Mouse (Mus musculus) limb, embryonic 13.5 days (tissue): Measurements from ENCODE around the gene Fgfr3. TPM values are rescaled to one million over a fixed set of nuclear protein-coding genes. Genes with fewer than 3 reads are reported as not detected.

Experiments used
- ATAC-seq: fragments of 200-750 bp; cut with Nextera tagmentation; 2 replicates; pipeline ENCODE4 v1.8.0; 2017; ENCODE audit warnings: low read depth, moderate number of reproducible peaks, moderate TSS enrichment; ENCODE audit not compliant: low FRiP score
- H3K27ac ChIP-seq: fragments of 300-500 bp; sonication (generic); 2 replicates; pipeline ENCODE4 v1.5.1; 2015; ENCODE audit warnings: inconsistent platforms, mild to moderate bottlenecking, moderate library complexity
- H3K27me3 ChIP-seq: fragments of 300-500 bp; sonication (generic); 2 replicates; pipeline ENCODE4 v1.6.1; 2015; ENCODE audit warnings: mild to moderate bottlenecking, inconsistent platforms
- H3K36me3 ChIP-seq: fragments of 300-500 bp; sonication (generic); 2 replicates; pipeline ENCODE4 v1.6.1; 2015; ENCODE audit warnings: inconsistent platforms, mild to moderate bottlenecking, moderate library complexity
- H3K4me1 ChIP-seq: fragments of 300-500 bp; sonication (generic); 2 replicates; pipeline ENCODE4 v1.6.1; 2015; ENCODE audit warnings: inconsistent platforms
- H3K4me2 ChIP-seq: fragments of 300-500 bp; sonication (generic); replicated peaks from 2 replicates; pipeline ENCODE4 v1.6.1; 2015; ENCODE audit warnings: inconsistent platforms, mild to moderate bottlenecking, moderate library complexity
- H3K4me3 ChIP-seq: fragments of 300-500 bp; sonication (generic); 2 replicates; pipeline ENCODE4 v1.5.1; 2015; ENCODE audit warnings: moderate library complexity, mild to moderate bottlenecking, inconsistent platforms
- H3K9ac ChIP-seq: fragments of 300-500 bp; sonication (generic); 2 replicates; pipeline ENCODE4 v1.6.1; 2015; ENCODE audit warnings: mild to moderate bottlenecking, inconsistent platforms
- H3K9me3 ChIP-seq: fragments of 300-500 bp; sonication (generic); 2 replicates; pipeline ENCODE4 v1.6.1; 2016; ENCODE audit warnings: inconsistent platforms
- WGBS: fragments of 180-500 bp; shearing (Covaris S2); methylation state at CpG from one replicate; pipeline ENCODE4 v1.1.7; 2015; 5-methylcytosine and 5-hydroxymethylcytosine counted together
- polyA plus RNA-seq: library from polyadenylated mRNA; unstranded; fragments of >200 nt; fragmentation: Nextera tagmentation; extraction: Ambion mirVana; gene quantifications from 2 replicates; pipeline ENCODE4 v1.2.1, GENCODE M21; 2015

The Fgfr3 gene
- 39.1 and 40.7 TPM in 2 replicates for polyA plus RNA-seq

DNA sequence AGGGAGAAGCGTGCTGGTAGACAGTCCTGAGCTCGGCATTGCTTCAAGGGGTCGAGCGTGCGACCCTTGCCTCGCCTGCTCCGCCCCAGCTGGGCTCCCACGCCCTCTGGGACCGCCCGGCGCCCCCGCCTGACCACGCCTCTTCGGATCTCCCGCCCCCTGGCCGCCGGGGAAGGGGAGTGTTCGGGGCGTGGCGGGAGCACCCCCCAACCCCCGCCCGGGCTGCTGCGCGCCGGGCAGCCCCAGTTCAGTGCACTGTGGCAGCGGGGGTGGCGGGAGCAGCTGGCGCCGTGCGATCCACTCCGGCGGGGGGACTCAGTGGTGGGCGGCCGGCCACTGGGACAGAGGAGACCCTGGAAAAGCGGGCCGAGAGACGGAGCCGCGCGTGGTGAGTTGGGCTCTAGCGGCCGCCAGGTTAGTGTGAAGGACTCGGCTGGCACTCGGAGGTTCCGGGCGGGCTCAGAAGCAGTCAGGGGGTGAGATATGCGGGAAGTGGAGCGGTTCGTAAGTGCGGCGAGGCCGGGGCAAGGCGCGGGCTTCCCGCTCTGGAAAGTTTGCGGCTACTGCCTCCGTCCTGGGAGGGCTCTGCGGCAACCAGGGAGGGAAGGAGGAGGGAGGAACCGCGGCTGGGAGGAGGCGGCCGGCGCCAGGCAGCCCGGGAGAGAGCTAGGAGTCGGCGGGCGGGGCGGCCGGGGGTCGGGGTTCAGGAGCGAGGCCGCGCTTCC is at the start of gene Fgfr3:
Gene Fgfr3, plus strand, starts transcription at position 134 of the 725 bp plus-strand sequence.
- H3K4me1 ChIP-seq = peaks cover 46% of the 10 kb centered on the region
- peaks cover 51% of the 10 kb centered on the region for H3K27me3 ChIP-seq
- WGBS = under 1% methylated on average over 71 of the region's 73 CpGs
- peak within 1 kb of the TSS; percentile 81 for H3K4me3 ChIP-seq
- peak within 1 kb of the TSS; percentile 84 for H3K27ac ChIP-seq
- H3K36me3 ChIP-seq = no peaks in the 10 kb centered on the region
- H3K4me2 ChIP-seq = peak within 1 kb of the TSS; percentile 98
- peak; percentile 81 for ATAC-seq
- no peaks in the 10 kb centered on the region for H3K9me3 ChIP-seq
- peak within 1 kb of the TSS; percentile 90 for H3K9ac ChIP-seq

DNA sequence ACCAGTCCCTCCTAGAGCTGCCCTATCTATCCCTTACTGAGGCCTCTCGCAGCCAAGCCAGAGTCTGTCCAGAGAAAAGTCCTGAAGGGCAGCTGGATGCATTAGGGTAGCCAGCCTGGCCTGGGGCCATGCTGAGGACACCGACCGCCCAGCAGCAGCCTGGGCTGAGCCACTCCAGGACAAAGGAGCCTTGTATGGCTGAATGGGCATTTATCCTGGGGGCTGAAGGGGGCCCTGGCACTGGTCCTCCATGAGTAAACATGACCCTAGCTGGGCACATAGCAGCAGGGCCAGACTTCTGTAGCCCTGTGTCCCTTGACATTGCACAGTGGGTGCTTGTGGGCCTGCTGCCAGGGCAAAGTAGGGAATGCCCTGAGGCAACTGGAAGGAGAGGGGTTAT is 47.0 kb upstream of the Fgfr3 start:
- Histone ChIP-seq H3K9me3 (no peaks in the 10 kb centered on the region), H3K36me3 (peaks cover 41% of the 10 kb centered on the region)
- 80% methylated on average over 3 of the region's 3 CpGs for WGBS

DNA sequence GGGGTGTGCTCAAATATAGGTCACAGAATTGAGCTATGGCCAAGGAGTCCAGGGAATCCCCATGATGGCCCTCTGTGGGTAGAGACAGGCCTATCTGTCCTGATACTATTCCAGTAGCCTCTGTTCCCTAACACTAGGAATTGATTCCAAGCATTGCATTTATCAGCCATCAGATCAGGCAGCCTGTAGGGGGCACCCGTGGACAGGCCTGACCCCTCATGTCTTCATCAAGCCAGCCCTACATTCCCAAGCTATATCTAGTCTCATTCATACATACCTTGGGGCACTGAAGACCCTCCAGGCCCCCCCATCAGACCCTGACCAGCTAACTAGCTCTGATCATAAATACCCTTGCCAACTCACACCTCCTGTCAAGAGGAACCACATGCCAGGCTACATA is 45.5 kb upstream of the Fgfr3 start:
- Histone ChIP-seq H3K4me2 (no peak overlapping the region), H3K27ac (no peak overlapping the region), H3K27me3 (no peaks in the 10 kb centered on the region), H3K9ac (no peak overlapping the region), H3K4me3 (no peak overlapping the region), H3K9me3 (no peaks in the 10 kb centered on the region), H3K36me3 (peaks cover 26% of the 10 kb centered on the region), H3K4me1 (0 out of 2 replicates have a peak, but pooled peaks cover under 1% of the 10 kb centered on the region)
- 0% methylated on average over 1 of the region's 1 CpGs for WGBS
- no peak for ATAC-seq

More for the DNA sequence above, 47.0 kb upstream of the Fgfr3 start:
- H3K27me3 ChIP-seq = no peaks in the 10 kb centered on the region
- H3K4me3 ChIP-seq = no peak overlapping the region
- no peak overlapping the region for H3K4me2 ChIP-seq
- H3K4me1 ChIP-seq = no peaks in the 10 kb centered on the region
- peak overlapping the region; percentile 63; the same call in 1 of the 2 replicates for H3K27ac ChIP-seq
- H3K9ac ChIP-seq = peak overlapping the region; percentile 25; the same call in 1 of the 2 replicates
- 0 out of 2 replicates have a peak, but pooled peaks have one; percentile 32 for ATAC-seq

DNA sequence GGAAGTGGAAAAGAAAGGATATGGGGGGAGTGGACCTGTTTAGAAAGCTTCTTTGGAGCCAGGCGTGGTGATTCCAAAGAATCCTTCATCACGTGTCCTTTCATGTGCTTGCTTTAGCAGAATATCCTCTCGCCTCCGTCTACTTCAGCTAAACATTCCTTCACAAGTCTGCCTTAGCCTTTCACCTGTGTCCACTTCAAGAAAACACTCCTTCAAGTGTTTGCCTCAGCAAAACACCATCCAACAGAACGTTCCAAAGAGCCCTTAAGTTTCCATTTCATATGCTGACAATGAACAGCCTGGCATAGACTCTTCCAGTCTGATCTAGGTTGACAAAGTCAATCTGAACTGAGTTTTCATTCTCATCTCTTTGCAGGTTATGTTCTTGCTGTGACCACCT is 43.2 kb upstream of the Fgfr3 start:
- Histone ChIP-seq H3K27ac (no peak overlapping the region), H3K4me2 (no peak overlapping the region), H3K36me3 (peaks cover 4% of the 10 kb centered on the region; the same call in 1 of the 2 replicates), H3K27me3 (no peaks in the 10 kb centered on the region), H3K9ac (no peak overlapping the region), H3K4me1 (0 out of 2 replicates have a peak, but pooled peaks cover 10% of the 10 kb centered on the region), H3K4me3 (no peak overlapping the region), H3K9me3 (no peaks in the 10 kb centered on the region)
- ATAC-seq = no peak
- WGBS = 83% methylated on average over 5 of the region's 5 CpGs

DNA sequence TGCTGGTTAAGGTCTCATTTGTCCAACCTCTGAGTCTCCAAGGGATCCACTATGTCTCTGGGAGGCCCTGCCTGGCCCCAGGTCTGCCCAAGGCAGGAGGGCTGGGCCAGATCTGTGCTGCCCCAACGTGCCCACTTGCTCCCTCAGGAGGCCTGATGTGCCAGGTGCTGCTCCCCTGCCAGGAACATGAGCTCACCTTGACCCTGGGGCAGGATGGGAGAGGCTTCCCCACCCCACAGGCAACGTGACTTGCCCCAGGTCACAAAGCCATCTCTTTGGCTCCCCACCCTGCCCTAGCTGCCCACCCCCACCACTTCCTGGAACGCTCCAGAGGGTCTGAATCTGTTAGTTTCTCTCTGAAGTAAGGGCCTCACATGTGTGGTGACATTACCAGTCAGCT is 40.4 kb upstream of the Fgfr3 start:
- 56% methylated on average over 3 of the region's 3 CpGs for WGBS
- Histone ChIP-seq H3K27me3 (no peaks in the 10 kb centered on the region), H3K36me3 (no peaks in the 10 kb centered on the region), H3K4me2 (no peak overlapping the region), H3K9me3 (no peaks in the 10 kb centered on the region), H3K27ac (no peak overlapping the region), H3K4me1 (0 out of 2 replicates have a peak, but pooled peaks cover 10% of the 10 kb centered on the region), H3K4me3 (no peak overlapping the region), H3K9ac (peak overlapping the region; percentile 9; the same call in 1 of the 2 replicates)
- no peak for ATAC-seq

DNA sequence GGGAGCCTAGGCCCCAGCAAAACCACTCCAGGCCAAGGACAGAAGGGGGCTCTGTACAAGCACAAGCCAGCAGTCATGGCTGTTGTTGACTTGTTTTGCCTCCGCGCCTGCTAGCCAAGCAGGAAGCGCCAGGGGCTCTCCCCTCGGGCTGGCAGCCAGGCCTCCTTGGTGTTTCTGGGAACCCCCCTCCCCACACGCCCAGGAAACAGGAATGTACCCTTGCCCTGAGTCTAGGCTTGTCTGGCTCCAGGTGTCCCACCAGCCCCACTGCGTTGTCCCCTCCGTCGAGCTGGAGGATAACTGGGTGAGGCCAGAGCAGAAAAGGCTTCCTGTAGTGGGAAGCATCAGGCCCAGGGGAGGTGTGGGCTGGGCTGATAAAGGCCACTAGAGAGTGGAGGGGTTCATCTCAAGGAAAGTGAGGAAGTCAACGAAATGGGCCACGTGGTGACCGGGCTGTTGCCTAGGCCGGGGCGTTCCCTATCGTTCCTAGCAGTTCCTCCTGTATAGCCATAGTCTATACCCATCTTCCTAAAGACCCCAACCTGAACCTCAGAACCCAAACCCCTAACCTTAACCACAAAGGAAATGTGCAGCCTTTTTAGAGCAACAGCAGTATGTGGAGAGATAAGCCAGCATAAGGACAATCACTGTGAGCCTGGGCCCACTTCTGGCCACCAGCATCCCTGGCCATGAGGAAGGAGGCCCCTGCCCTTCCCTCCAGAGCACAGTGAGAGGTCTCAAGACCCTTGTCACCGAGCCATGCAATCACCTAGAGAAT is 39.7 kb upstream of the Fgfr3 start:
- no peak for ATAC-seq
- 83% methylated on average over 15 of the region's 15 CpGs for WGBS
- H3K4me1 ChIP-seq = 0 out of 2 replicates have a peak, but pooled peaks cover 10% of the 10 kb centered on the region
- no peak overlapping the region for H3K4me3 ChIP-seq
- H3K9ac ChIP-seq = peak overlapping the region; percentile 9; the same call in 1 of the 2 replicates
- H3K27me3 ChIP-seq = no peaks in the 10 kb centered on the region
- H3K9me3 ChIP-seq = no peaks in the 10 kb centered on the region
- H3K36me3 ChIP-seq = no peaks in the 10 kb centered on the region
- H3K27ac ChIP-seq = no peak overlapping the region
- H3K4me2 ChIP-seq = no peak overlapping the region

DNA sequence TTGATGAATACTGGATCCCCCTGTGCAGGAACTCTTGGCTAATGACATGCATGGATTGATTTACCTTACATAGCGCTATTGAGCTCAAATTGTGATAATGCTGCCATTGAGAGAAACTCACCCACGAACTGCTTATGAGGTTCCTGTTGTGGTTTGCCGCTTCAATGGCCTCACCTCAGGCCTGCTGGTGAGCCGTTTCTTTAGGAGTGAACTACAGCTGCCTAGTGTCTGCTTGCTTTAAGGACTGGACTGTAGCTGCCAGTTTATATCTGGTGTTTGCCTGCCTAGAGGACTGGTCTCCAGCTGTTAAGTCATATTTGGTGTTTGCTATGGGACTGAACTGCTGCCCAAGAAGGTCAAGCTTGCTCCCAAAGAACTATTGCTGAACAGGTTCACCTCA is 38.5 kb upstream of the Fgfr3 start:
- Histone ChIP-seq H3K4me2 (no peak overlapping the region), H3K4me3 (no peak overlapping the region), H3K27ac (no peak overlapping the region), H3K9me3 (no peaks in the 10 kb centered on the region), H3K4me1 (0 out of 2 replicates have a peak, but pooled peaks cover 10% of the 10 kb centered on the region), H3K36me3 (no peaks in the 10 kb centered on the region), H3K9ac (no peak overlapping the region), H3K27me3 (no peaks in the 10 kb centered on the region)
- no peak for ATAC-seq
- WGBS = 76% methylated on average over 4 of the region's 4 CpGs

DNA sequence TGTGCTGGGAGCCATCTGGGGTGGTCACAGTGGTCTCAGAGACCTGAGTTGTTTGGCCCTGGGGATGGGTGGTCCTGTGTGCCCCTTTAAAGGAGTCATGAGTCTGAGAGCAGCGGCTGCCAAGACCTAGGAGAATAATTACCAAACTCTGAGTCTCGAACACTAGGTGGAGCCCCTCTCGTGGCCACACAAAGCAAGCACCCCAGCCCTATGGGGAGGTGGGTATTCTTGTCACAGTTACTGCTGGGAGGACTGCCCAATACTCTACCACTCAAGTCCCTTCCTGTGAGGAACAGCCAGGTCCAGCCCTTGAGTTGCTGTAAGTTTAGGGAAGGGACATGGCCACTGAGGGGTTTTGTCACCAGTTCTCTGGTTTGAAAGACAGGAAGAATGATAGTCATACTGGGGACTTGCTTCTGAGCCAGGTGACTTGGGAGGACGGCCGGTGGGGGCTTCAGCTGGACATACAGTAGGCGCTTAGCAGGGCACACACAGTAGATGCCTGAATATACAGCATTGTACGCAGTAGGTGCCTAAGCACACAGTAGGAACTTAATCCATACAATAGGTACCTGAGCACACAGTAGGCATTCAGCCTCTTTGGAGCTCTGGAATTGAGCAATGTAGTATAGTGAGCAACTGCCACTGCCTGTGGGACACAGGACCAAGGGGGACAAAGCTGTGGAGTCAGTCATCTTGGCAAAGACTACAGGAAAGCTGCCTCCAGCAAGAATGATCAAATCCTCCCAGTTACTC is 37.4 kb upstream of the Fgfr3 start:
- Histone ChIP-seq H3K4me2 (no peak overlapping the region), H3K27ac (no peak overlapping the region), H3K4me3 (no peak overlapping the region), H3K4me1 (peaks cover 17% of the 10 kb centered on the region), H3K9ac (no peak overlapping the region), H3K9me3 (no peaks in the 10 kb centered on the region), H3K36me3 (no peaks in the 10 kb centered on the region), H3K27me3 (no peaks in the 10 kb centered on the region)
- WGBS = 52% methylated on average over 7 of the region's 7 CpGs
- ATAC-seq = no peak

DNA sequence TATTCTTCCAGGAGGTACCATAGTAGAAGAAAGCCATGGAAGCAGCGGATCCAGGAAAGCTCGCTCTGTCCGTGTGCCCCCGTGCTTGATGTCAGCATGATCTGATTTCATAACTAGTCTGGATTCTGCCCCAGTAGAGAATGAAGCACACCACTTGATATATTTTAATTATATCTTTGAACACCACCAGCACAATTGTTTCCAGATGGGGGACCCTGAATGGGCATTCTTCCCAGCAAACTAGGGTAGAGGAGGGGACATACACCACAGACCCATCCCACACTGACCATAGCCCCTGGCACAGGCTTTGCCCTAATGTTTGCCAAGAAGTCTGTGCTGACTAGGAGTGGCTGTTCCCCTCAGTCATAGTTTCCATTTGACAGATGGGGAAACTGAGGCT is 36.5 kb upstream of the Fgfr3 start:
- no peaks in the 10 kb centered on the region for H3K27me3 ChIP-seq
- WGBS = 89% methylated on average over 4 of the region's 4 CpGs
- H3K4me3 ChIP-seq = no peak overlapping the region
- H3K36me3 ChIP-seq = no peaks in the 10 kb centered on the region
- H3K4me1 ChIP-seq = peaks cover 26% of the 10 kb centered on the region
- H3K4me2 ChIP-seq = no peak overlapping the region
- H3K27ac ChIP-seq = no peak overlapping the region
- no peak overlapping the region for H3K9ac ChIP-seq
- no peak for ATAC-seq
- no peaks in the 10 kb centered on the region for H3K9me3 ChIP-seq

DNA sequence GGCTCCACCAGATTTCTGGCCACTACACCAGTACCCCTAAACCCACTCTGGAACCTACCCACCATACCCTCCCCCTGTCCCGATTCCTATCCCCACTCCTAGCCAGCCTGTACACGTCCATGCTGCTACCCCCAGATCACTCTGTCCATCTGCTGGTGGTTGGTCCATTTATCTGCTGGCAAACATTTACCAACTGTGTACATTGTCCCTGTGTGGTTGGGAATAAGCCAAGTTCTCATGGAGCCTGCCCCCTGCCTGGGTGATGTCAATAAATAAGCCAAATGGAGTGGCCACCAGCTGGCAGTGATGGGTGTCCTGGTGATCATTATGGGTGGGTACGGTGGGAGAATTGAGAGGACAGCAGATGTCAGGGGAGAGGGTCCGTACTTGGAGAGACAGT is 34.3 kb upstream of the Fgfr3 start:
- Histone ChIP-seq H3K27ac (no peak overlapping the region), H3K27me3 (no peaks in the 10 kb centered on the region), H3K4me2 (no peak overlapping the region), H3K4me3 (no peak overlapping the region), H3K4me1 (peaks cover 27% of the 10 kb centered on the region), H3K36me3 (no peaks in the 10 kb centered on the region), H3K9ac (no peak overlapping the region), H3K9me3 (no peaks in the 10 kb centered on the region)
- 84% methylated on average over 4 of the region's 4 CpGs for WGBS
- ATAC-seq = no peak

DNA sequence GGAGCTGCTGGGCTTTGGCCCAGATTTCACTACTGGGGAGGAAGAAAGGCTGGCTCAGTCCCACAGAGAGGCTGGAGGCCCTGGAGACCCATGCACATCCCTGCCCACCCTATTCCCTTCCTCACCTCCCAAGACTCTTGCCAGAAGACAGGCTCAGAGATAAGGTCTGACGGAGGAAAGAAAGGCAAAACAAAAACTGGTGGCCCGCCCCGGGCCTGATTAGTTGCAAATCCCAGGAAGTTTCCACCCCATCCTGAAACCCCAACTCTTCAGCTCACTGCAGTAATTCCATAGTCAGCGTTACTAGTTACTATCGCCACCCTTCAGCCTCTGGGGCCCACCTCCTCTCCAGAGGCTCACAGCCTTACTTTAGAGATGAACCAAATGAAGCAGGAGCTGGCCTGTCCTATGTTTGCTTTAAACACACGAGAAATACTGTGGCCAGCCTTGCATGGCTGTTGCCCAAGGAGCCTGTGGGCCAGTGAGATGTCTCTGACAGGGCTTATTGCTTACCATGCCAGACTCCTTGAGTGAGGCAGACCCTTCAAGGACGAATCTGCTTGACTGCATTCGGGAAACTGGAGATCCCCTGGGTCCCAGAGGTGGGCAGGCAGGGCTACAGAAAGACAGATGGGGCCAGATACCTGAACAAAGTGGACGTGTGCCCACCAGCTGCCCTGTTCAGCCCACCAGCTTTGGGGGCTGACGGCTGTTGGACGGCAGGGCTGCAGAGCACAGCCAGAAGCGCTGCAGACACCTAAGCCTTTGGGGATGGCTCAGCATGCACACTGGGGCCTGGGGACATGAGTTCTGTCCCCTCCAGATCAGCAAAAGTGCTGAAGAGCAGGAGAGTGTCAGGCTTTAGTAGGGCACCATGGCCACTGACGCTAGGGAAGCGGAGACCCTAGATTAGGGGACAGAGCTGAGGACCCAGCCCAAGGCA is 32.9 kb upstream of the Fgfr3 start:
- ATAC-seq = no peak
- no peak overlapping the region for H3K9ac ChIP-seq
- H3K4me1 ChIP-seq = peaks cover 41% of the 10 kb centered on the region
- 64% methylated on average over 14 of the region's 14 CpGs for WGBS
- H3K4me2 ChIP-seq = peak overlapping the region; percentile 16; the same call in 1 of the 2 replicates
- no peaks in the 10 kb centered on the region for H3K27me3 ChIP-seq
- H3K36me3 ChIP-seq = no peaks in the 10 kb centered on the region
- peak overlapping the region; percentile 61; the same call in 1 of the 2 replicates for H3K27ac ChIP-seq
- H3K9me3 ChIP-seq = no peaks in the 10 kb centered on the region
- H3K4me3 ChIP-seq = no peak overlapping the region
